Mouse (Mus musculus) myocyte (in vitro differentiated cells): ENCODE results near the gene Aacs. TPM values are rescaled to one million over a fixed set of nuclear protein-coding genes. Genes with fewer than 3 reads are reported as not detected.

ENCODE experiments used
- H3K27me3 ChIP-seq: one replicate; pipeline ENCODE4 v1.6.1; 2011; ENCODE audit not compliant: control insufficient read depth, insufficient read depth, insufficient read length
- H3K36me3 ChIP-seq: one replicate; pipeline ENCODE4 v1.6.1; 2011; ENCODE audit not compliant: control insufficient read depth, insufficient read depth
- H3K4me2 ChIP-seq: one replicate; pipeline ENCODE4 v1.6.1; 2011; ENCODE audit warnings: low read depth, control low read depth
- H3K4me3 ChIP-seq: one replicate; pipeline ENCODE4 v1.5.1; 2011; ENCODE audit warnings: mild to moderate bottlenecking, control low read depth, moderate library complexity
- H3K79me2 ChIP-seq: one replicate; pipeline ENCODE4 v1.6.1; 2011; ENCODE audit not compliant: control insufficient read depth, insufficient read depth
- H3ac ChIP-seq: one replicate; pipeline ENCODE4 v1.6.1; 2011; ENCODE audit not compliant: control insufficient read depth, insufficient read length
- CEBPB ChIP-seq: IDR thresholded peaks from 2 replicates; pipeline ENCODE4 v1.6.1; 2011; ENCODE audit warnings: mild to moderate bottlenecking, moderate library complexity; ENCODE audit not compliant: poor library complexity, insufficient read depth, severe bottlenecking
- E2F4 ChIP-seq: IDR thresholded peaks from one replicate; pipeline ENCODE4 v1.6.1; 2011; ENCODE audit warnings: mild to moderate bottlenecking, control low read depth, moderate library complexity; ENCODE audit not compliant: insufficient read depth
- MAX ChIP-seq: IDR thresholded peaks from one replicate; pipeline ENCODE4 v1.6.1; 2011; ENCODE audit warnings: low read depth, mild to moderate bottlenecking, control low read depth
- MYOD1 ChIP-seq, 3 experiments: IDR thresholded peaks; one replicate each; pipeline ENCODE4 v1.6.1; 2011; ENCODE audit warnings: control low read depth in 2 of 3, low read depth in 2 of 3, mild to moderate bottlenecking in 2 of 3, moderate library complexity in 1 of 3; ENCODE audit not compliant: insufficient read length in 2 of 3, control insufficient read depth in 1 of 3
- MYOG ChIP-seq, 3 experiments: IDR thresholded peaks; one replicate each; pipeline ENCODE4 v1.6.1; 2011; ENCODE audit warnings: control low read depth in 2 of 3, low read depth in 2 of 3, mild to moderate bottlenecking in 2 of 3; ENCODE audit not compliant: insufficient read length in 2 of 3, control insufficient read depth in 1 of 3, insufficient read depth in 1 of 3
- POLR2A ChIP-seq: IDR thresholded peaks from one replicate; pipeline ENCODE4 v1.6.1; 2011; ENCODE audit warnings: low read depth, mild to moderate bottlenecking, control low read depth, moderate library complexity; ENCODE audit not compliant: insufficient read length
- POLR2AphosphoS2 ChIP-seq: IDR thresholded peaks from one replicate; pipeline ENCODE4 v1.6.1; 2011; ENCODE audit warnings: low read depth, control low read depth; ENCODE audit not compliant: insufficient read length
- REST ChIP-seq: IDR thresholded peaks from one replicate; pipeline ENCODE4 v1.6.1; 2011; ENCODE audit warnings: mild to moderate bottlenecking, control low read depth, moderate library complexity; ENCODE audit not compliant: insufficient read depth, insufficient read length
- SRF ChIP-seq: IDR thresholded peaks from one replicate; pipeline ENCODE4 v1.6.1; 2011; ENCODE audit warnings: low read depth; ENCODE audit not compliant: control insufficient read depth, insufficient read length
- TCF12 ChIP-seq: IDR thresholded peaks from one replicate; pipeline ENCODE4 v1.6.1; 2011; ENCODE audit warnings: mild to moderate bottlenecking, control low read depth; ENCODE audit not compliant: poor library complexity, insufficient read depth, severe bottlenecking
- TCF3 ChIP-seq: IDR thresholded peaks from one replicate; pipeline ENCODE4 v1.6.1; 2011; ENCODE audit warnings: low read depth, control low read depth; ENCODE audit not compliant: insufficient read length
- USF1 ChIP-seq: IDR thresholded peaks from one replicate; pipeline ENCODE4 v1.6.1; 2011; ENCODE audit warnings: low read depth, mild to moderate bottlenecking, control low read depth, moderate library complexity
- polyA plus RNA-seq: library from polyadenylated mRNA; unstranded; fragments of >200 nt; fragmentation: generic; extraction: Trizol; gene quantifications from one replicate; pipeline ENCODE4 v1.2.1, GENCODE M21; 2012; ENCODE audit warnings: missing spikeins

Gene Aacs
- polyA plus RNA-seq, 1 experiment = 70.7 TPM

DNA sequence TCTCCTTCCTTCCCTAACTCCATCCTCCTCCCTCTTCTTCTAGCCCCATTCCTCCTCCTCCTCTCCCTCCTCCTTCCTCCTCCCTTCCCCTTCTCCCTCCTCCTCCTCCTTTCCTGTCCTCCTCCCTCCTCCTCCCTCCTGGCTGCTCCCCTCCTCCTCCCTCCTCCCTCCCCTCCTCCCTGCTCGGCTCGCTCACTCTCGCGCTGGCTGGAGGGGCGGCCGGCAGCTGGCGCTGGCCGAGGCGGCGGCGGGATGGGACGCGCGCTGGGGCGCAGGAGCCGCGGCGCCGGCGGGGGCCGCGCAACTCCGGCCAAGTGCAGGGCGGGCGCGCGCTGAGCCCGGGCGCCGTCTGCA lies 56.6 kb downstream of the Aacs start:
- no peak for TF ChIP-seq CEBPB
- peak in 1 of 3 experiments; percentile 8 for TF ChIP-seq MYOD1 (IDR thresholded peaks at IDR 0.05; ENCODE audit: control insufficient read depth in 1 of 3, insufficient read length in 2 of 3, low read depth in 2 of 3)
- Histone ChIP-seq H3K79me2 (no peaks in the 10 kb centered on the region), H3K27me3 (peaks cover 58% of the 10 kb centered on the region), H3K4me3 (no peak overlapping the region), H3K4me2 (peak overlapping the region; percentile 57), H3K36me3 (no peaks in the 10 kb centered on the region), H3ac (no peak overlapping the region)

DNA sequence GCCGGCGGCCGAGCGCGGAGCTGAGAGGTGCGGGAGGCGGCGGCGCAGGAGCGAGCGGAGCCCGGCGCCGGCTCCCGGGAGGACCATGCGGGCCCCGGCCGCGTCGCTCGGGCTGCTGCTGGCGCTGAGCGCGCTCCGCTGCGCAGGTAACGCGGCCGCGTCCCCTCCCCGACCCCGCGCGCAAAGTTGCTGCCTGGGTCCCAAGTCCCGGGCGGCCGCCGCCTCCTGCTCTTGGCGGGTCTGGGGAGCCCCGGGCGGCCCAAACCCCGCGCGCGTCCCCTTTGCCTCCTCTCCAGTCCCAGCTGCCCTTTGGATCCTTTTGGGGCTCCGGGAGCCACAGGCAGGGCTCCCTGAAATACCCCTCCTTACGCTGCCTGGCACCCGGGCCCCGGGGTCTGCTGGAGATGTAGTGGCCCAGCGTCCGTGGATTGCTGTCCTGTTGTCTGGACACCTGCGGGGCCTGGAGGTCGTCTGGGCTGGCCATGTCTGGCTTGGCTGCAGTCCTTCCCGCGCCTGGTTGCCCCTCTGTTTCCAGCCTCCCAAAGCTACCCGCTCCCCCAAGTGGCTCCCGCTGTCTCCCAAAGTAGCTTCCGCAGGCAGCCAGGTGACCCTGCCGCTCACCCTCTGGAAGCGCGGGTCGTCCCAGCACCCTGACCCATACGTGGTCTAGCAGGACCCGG lies 57.1 kb downstream of the Aacs start:
- Histone ChIP-seq H3K4me3 (no peak overlapping the region), H3K4me2 (peak overlapping the region; percentile 57), H3K79me2 (no peaks in the 10 kb centered on the region), H3ac (no peak overlapping the region), H3K27me3 (peaks cover 63% of the 10 kb centered on the region), H3K36me3 (no peaks in the 10 kb centered on the region)
- TF ChIP-seq POLR2A = no peak
- no peak for TF ChIP-seq E2F4
- TF ChIP-seq CEBPB = no peak
- no peak for TF ChIP-seq MYOG (IDR thresholded peaks at IDR 0.05; ENCODE audit: control insufficient read depth in 1 of 3, insufficient read depth in 1 of 3, insufficient read length in 2 of 3, low read depth in 2 of 3)
- TF ChIP-seq MAX = no peak
- no peak for TF ChIP-seq TCF12
- no peak for TF ChIP-seq POLR2AphosphoS2
- TF ChIP-seq REST = no peak
- TF ChIP-seq SRF = no peak
- no peak for TF ChIP-seq MYOD1 (IDR thresholded peaks at IDR 0.05; ENCODE audit: control insufficient read depth in 1 of 3, insufficient read length in 2 of 3, low read depth in 2 of 3)

DNA sequence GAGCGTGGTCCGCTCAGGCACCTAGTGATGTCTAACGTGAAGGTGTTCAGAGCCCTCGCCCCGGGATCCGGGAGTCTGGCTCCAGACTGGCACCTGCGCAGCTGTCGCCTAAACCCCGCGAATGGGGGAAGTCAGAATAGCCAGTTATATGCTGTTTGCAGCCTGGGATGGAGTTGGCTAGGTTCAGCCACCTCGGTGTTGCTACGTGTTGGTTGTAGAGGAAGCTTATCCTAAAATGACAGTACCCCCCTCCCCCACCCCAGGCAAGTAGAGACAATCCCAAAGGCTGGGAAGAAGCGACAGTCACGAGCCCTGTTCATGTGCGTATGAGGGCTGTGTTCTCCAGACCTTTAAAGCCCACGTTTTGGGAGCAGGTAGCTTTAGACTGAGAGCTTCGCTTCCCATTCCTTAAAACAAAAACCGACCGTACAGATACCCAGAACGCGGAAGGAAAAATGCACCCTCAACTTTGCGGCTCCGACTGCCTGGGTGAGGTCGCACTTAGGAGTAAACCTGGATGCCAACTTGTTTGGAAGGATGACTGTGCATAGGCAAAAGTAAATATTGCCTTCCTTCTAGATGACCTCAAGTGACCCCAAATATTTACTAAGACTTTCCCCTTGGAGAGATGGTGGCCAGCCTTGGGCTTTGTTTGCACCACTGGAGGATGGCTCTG lies 57.7 kb downstream of the Aacs start:
- no peak overlapping the region for H3ac ChIP-seq
- TF ChIP-seq MYOD1 (IDR thresholded peaks at IDR 0.05; ENCODE audit: control insufficient read depth in 1 of 3, insufficient read length in 2 of 3, low read depth in 2 of 3) (no peak), REST (no peak), MYOG (IDR thresholded peaks at IDR 0.05; ENCODE audit: control insufficient read depth in 1 of 3, insufficient read depth in 1 of 3, insufficient read length in 2 of 3, low read depth in 2 of 3) (no peak), TCF12 (no peak), MAX (no peak), SRF (no peak), TCF3 (no peak), POLR2AphosphoS2 (no peak), USF1 (no peak)
- peaks cover 65% of the 10 kb centered on the region for H3K27me3 ChIP-seq
- no peak overlapping the region for H3K4me2 ChIP-seq
- H3K79me2 ChIP-seq = no peaks in the 10 kb centered on the region
- H3K4me3 ChIP-seq = no peak overlapping the region
- H3K36me3 ChIP-seq = no peaks in the 10 kb centered on the region

DNA sequence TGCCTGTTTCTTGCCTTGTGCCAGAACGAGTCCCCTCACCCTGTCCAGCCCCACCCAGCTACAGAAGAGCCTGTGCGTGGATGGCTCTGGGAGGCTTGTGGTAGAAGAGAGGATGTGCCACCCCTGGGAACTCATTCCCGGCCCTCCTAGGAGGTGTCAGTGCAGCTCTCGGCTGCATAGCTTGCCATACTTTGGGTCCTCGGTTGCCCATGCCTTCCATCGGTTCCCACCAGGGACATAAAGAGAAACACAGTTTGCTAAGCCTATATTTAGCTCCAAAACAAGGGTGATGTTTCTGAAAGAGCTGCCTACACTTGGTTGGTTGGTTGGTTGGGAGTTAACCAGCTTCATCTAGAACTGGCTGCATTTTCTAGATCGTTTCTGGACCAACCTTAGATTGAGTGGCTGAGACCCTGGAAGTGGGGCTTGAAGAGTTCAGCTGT lies 58.6 kb downstream of the Aacs start:
- TF ChIP-seq MYOG (IDR thresholded peaks at IDR 0.05; ENCODE audit: control insufficient read depth in 1 of 3, insufficient read depth in 1 of 3, insufficient read length in 2 of 3, low read depth in 2 of 3) (no peak), MYOD1 (IDR thresholded peaks at IDR 0.05; ENCODE audit: control insufficient read depth in 1 of 3, insufficient read length in 2 of 3, low read depth in 2 of 3) (no peak), TCF12 (no peak), POLR2AphosphoS2 (no peak), SRF (no peak), CEBPB (no peak), TCF3 (no peak), REST (no peak), POLR2A (no peak)

DNA sequence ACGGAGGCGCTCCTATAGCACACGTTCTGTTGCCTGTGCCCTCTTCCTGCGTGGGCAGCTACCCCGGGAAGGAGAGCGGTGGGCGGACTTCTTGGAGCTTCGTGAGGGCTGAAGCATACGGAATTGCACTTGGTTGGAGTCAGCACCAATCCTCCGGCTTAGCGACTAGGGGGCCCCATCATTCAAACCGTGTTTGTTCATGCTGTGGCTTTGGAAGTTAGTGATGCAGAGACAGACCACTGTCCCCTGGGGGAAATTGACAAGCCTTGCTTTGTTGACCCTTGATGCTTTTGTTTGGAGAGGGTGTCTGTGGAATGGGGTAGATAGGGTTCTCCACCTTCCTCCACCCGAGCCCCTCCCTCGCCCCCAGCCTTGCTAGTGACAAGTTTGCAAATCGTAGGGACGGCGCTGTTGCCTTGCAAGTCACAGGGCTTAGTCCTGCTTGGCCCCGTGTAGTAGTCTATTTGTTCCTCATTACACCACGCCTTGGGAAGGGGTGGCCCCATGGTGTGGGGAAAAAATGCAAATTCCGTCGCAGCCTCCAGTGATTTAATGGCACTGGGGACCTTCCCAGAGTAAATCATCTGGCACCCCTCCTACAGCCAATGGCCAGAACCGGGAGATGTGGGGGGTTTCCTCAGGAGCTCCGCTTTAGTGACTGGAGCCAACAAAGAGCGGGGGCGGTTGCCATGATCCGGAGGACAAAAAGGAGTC lies 59.2 kb downstream of the Aacs start:
- Histone ChIP-seq H3K27me3 (peaks cover 70% of the 10 kb centered on the region), H3ac (no peak overlapping the region), H3K79me2 (no peaks in the 10 kb centered on the region), H3K4me3 (no peak overlapping the region), H3K4me2 (no peak overlapping the region), H3K36me3 (no peaks in the 10 kb centered on the region)
- TF ChIP-seq SRF (no peak), MYOD1 (IDR thresholded peaks at IDR 0.05; ENCODE audit: control insufficient read depth in 1 of 3, insufficient read length in 2 of 3, low read depth in 2 of 3) (no peak), POLR2AphosphoS2 (no peak), MYOG (IDR thresholded peaks at IDR 0.05; ENCODE audit: control insufficient read depth in 1 of 3, insufficient read depth in 1 of 3, insufficient read length in 2 of 3, low read depth in 2 of 3) (no peak), REST (no peak), TCF3 (no peak), MAX (no peak), USF1 (no peak), E2F4 (no peak), POLR2A (no peak), TCF12 (no peak), CEBPB (no peak)

More for the DNA sequence above, 58.6 kb downstream of the Aacs start:
- H3K4me3 ChIP-seq = no peak overlapping the region
- no peak overlapping the region for H3ac ChIP-seq
- no peaks in the 10 kb centered on the region for H3K79me2 ChIP-seq
- no peak overlapping the region for H3K4me2 ChIP-seq
- peaks cover 70% of the 10 kb centered on the region for H3K27me3 ChIP-seq
- H3K36me3 ChIP-seq = no peaks in the 10 kb centered on the region
